Mouse (Mus musculus) heart, adult 2 months (tissue): ENCODE data around the gene Ranbp9. TPM values are rescaled to one million over a fixed set of nuclear protein-coding genes. Genes with fewer than 3 reads are reported as not detected.
"Not testable (repeated sequence)": the region's sequence is repeated elsewhere in the genome, so short reads cannot be mapped to it uniquely, and the experiment has no call there.

ENCODE experiments used
- DNase-seq, 2 experiments: peaks; one replicate each; pipeline ENCODE4 v3.0.0; 2021
- H3K27ac ChIP-seq: fragments of 200-600 bp; 2 replicates; pipeline ENCODE4 v1.8.1; 2022
- H3K27me3 ChIP-seq: fragments of 200-500 bp; 2 replicates; pipeline ENCODE4 v1.6.1; 2012; ENCODE audit warnings: mild to moderate bottlenecking, low read length, inconsistent platforms, mixed read lengths; ENCODE audit not compliant: control insufficient read depth, insufficient read depth
- H3K36me3 ChIP-seq: fragments of 200-500 bp; 2 replicates; pipeline ENCODE4 v1.6.1; 2012; ENCODE audit warnings: low read length, inconsistent platforms; ENCODE audit not compliant: control insufficient read depth, insufficient read depth
- H3K4me1 ChIP-seq: fragments of 200-500 bp; 2 replicates; pipeline ENCODE4 v1.6.1; 2011; ENCODE audit warnings: low read length; ENCODE audit not compliant: control insufficient read depth, insufficient read depth
- H3K4me3 ChIP-seq: fragments of 200-600 bp; 2 replicates; pipeline ENCODE4 v1.8.1; 2022
- H3K79me2 ChIP-seq: fragments of 200-500 bp; replicated peaks from 2 replicates; pipeline ENCODE4 v1.6.1; 2012; ENCODE audit warnings: mild to moderate bottlenecking, inconsistent platforms, low read length, moderate library complexity, mixed read lengths; ENCODE audit not compliant: control insufficient read depth, insufficient read depth
- H3K9ac ChIP-seq: fragments of 200-500 bp; 2 replicates; pipeline ENCODE4 v1.6.1; 2012; ENCODE audit warnings: low read depth, mild to moderate bottlenecking, control low read depth, inconsistent platforms, low read length, mixed read lengths
- CTCF ChIP-seq: fragments of 200-600 bp; IDR thresholded peaks from 2 replicates; pipeline ENCODE4 v1.8.1; 2022; ENCODE audit warnings: antibody characterized with exemption, mild to moderate bottlenecking, moderate library complexity
- EP300 ChIP-seq: fragments of 200-500 bp; IDR thresholded peaks from 2 replicates; pipeline ENCODE4 v1.6.1; 2011; ENCODE audit warnings: low read depth, low read length, control low read depth; ENCODE audit not compliant: insufficient read depth
- POLR2A ChIP-seq: fragments of 200-500 bp; IDR thresholded peaks from 2 replicates; pipeline ENCODE4 v1.6.1; 2011; ENCODE audit warnings: mild to moderate bottlenecking, low read depth, low read length, control low read depth; ENCODE audit not compliant: insufficient read depth
- WGBS: fragments of 180-500 bp; shearing (Covaris S2); methylation state at CpG from one replicate; pipeline ENCODE4 v1.1.7; 2018; 5-methylcytosine and 5-hydroxymethylcytosine counted together
- intact Hi-C: fragments of 180-260 bp; cut with DNase I; formaldehyde crosslinking; loops from one replicate; pipeline ENCODE4 v1.15.1; 2025
- polyA plus RNA-seq: library from polyadenylated mRNA; depleted of rRNA; stranded (reverse); fragments of >200 nt; gene quantifications from 2 replicates; pipeline ENCODE4 v1.2.3, GENCODE M21; 2012
- total RNA-seq, 2 experiments: library from RNA; stranded (reverse); gene quantifications; 2 replicates each; pipeline ENCODE4 v1.2.3; 2021

The Ranbp9 gene
- total and polyA plus RNA-seq, 3 experiments, result 16.1 to 44.2 (median 42.2) TPM

DNA sequence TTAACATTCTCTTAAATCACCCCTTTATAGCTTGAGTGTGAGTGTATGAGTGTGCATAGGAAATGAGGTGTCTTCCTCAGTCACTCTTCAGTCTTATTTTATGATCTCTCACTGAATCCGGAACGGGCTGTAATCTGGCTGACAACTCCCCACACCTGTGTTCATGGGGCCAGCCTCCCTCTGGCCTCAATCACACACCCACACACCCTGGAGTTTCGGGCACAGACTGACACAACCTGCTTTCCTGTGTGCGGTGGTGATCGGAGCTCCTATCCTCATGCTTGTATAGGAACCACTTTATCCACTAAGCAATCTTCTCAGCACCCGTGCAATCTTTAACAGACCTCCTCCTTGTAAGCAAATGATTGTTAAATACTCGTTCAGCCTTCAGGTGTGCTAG, 4.9 kb downstream of the Ranbp9 start:
- H3K9ac ChIP-seq, result no peak overlapping the region
- 75% methylated on average over 7 of the region's 7 CpGs for WGBS
- no peaks in the 10 kb centered on the region for H3K27me3 ChIP-seq
- peaks cover 26% of the 10 kb centered on the region for H3K4me1 ChIP-seq
- H3K36me3 ChIP-seq, result peaks cover 45% of the 10 kb centered on the region
- no peak for DNase-seq
- intact Hi-C loops, result no loop called here
- H3K79me2 ChIP-seq, result peaks cover 16% of the 10 kb centered on the region
- H3K27ac ChIP-seq, result no peak overlapping the region
- no peak overlapping the region for H3K4me3 ChIP-seq
- TF ChIP-seq POLR2A, result no peak
- no peak for TF ChIP-seq CTCF
- TF ChIP-seq EP300, result no peak

DNA sequence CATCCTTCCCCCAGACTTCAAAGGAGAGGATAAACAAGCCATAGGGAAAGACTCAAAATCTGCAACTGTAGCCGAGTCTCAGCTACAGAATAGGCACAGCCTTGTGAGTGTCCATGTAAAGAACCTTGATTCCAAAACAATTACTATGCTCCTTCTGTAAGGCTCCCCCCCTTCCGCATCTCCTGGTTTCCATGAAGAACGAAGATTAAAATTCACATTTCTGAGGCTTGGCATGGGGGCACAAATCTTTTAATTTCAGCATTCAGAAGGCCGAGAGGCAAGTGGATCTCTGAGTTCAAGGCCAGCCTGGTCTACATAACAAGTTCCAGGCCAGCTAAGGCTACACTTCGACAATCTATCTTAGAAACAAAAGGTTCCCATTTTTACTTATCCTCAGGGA, 6.4 kb downstream of the Ranbp9 start:
- Histone ChIP-seq H3K4me3 (no peak overlapping the region), H3K36me3 (peaks cover 48% of the 10 kb centered on the region), H3K27ac (no peak overlapping the region), H3K27me3 (no peaks in the 10 kb centered on the region), H3K79me2 (peaks cover 15% of the 10 kb centered on the region), H3K4me1 (peaks cover 28% of the 10 kb centered on the region), H3K9ac (no peak overlapping the region)
- TF ChIP-seq POLR2A, result no peak
- DNase-seq, result no peak
- WGBS, result 83% methylated on average over 5 of the region's 5 CpGs
- intact Hi-C loops, result loop anchor here (5.0 kb wide), 1 partner anchor 62 kb away; no protein-coding TSS in a partner anchor

DNA sequence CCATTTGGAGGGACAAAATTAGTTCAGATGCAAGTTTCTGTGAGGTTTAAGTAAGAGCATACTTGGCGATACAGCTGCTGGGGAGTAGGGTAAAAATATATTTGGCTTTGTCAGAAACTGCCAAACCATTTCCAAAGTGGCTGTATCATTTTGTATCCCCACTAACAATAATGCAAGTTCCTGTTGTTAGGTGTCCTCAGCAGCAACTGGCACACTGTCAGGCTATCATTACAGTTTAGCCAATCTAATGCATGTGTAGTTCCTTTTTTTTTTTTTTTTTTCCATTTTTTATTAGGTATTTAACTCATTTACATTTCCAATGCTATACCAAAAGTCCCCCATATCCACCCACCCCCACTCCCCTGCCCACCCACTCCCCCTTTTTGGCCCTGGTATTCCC, 9.2 kb downstream of the Ranbp9 start:
- not testable (repeated sequence) for H3K4me3 ChIP-seq, DNase-seq, H3K27ac ChIP-seq, H3K9ac ChIP-seq, H3K27me3 ChIP-seq
- Histone ChIP-seq H3K36me3 (peaks cover 36% of the 10 kb centered on the region), H3K4me1 (peaks cover 21% of the 10 kb centered on the region), H3K79me2 (peaks cover 12% of the 10 kb centered on the region)
- WGBS, result 47% methylated on average over 1 of the region's 1 CpGs
- intact Hi-C loops, result loop anchor here (5.0 kb wide), 1 partner anchor 60 kb away; no protein-coding TSS in a partner anchor

DNA sequence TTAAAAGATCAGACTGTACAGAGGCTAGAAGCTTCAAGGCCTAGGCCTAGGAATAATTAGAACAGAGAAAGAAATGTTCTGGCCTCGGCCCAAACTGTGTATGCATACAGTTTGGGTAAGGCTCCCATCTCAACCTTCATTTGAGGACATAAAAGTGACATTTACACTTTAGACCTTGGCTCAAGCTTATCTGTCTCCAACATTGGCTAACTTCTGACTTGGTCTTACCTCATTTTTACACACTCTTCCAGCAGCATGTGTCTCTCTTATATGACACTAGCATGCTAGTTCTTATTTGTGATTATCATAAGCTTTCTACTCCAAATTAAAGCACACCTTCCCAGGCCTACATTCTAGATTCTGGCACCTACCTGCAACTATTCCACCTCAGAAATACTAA, 11.5 kb downstream of the Ranbp9 start:
- WGBS, result 100% methylated on average over 1 of the region's 1 CpGs
- Histone ChIP-seq H3K36me3 (peaks cover 22% of the 10 kb centered on the region), H3K4me1 (peaks cover 14% of the 10 kb centered on the region), H3K27ac (no peak overlapping the region), H3K9ac (no peak overlapping the region), H3K4me3 (no peak overlapping the region), H3K27me3 (no peaks in the 10 kb centered on the region), H3K79me2 (peaks cover 10% of the 10 kb centered on the region)
- intact Hi-C loops, result loop anchor here (5.0 kb wide), 1 partner anchor 57 kb away; no protein-coding TSS in a partner anchor
- TF ChIP-seq POLR2A, result no peak
- no peak for DNase-seq

DNA sequence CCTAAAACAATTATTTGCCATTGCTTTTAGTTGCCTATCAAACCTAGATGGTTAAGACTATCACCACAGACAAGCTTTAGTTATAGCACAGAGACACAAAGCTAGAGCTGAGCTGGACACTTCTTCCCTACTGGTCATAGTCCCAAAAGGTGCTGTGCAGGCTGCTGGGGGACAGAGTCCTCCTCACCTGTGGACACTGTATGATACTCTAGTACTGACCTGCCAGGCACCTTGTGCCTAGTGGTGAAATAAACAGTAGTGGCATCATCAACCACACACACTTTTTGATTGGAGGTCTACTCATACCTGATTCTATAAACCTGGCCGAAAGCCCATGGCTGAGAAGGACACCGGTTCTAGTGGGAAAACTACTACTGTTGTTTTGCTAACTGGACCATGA, 16.5 kb downstream of the Ranbp9 start:
- 87% methylated on average over 2 of the region's 2 CpGs for WGBS
- intact Hi-C loops, result no loop called here

DNA sequence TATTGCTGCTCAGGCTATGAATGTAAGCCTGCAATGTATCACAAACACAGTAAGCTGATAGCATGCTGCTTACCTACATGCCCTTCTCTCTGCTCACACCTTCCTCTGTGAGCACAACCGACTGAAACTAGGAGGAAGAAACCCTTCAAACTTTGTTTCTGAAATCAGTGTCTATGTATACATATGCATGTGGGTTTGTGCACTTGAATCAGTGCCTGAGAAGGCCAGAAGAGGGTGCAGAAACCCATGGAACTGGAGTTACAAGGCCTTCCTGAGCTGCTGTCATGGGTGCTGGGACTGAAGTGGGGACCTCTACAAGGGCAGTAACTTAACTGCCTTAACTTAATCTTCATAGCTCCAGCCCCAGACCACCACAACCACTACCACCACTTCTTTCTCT, 23.9 kb downstream of the Ranbp9 start:
- Histone ChIP-seq H3K27ac (no peak overlapping the region), H3K4me3 (no peak overlapping the region), H3K36me3 (peaks cover 22% of the 10 kb centered on the region), H3K79me2 (peaks cover 4% of the 10 kb centered on the region; the same call in 1 of the 2 replicates), H3K27me3 (no peaks in the 10 kb centered on the region), H3K4me1 (peaks cover 12% of the 10 kb centered on the region), H3K9ac (no peak overlapping the region)
- DNase-seq, result no peak
- 53% methylated on average over 1 of the region's 1 CpGs for WGBS
- intact Hi-C loops, result no loop called here
- TF ChIP-seq EP300 (no peak), CTCF (0 out of 2 replicates have a peak, but pooled peaks have one; percentile 14), POLR2A (no peak)

More for the DNA sequence above, 16.5 kb downstream of the Ranbp9 start:
- Histone ChIP-seq H3K36me3 (peaks cover 8% of the 10 kb centered on the region), H3K4me1 (peaks cover 1% of the 10 kb centered on the region), H3K27ac (no peak overlapping the region), H3K79me2 (peaks cover 10% of the 10 kb centered on the region), H3K4me3 (no peak overlapping the region), H3K27me3 (no peaks in the 10 kb centered on the region), H3K9ac (no peak overlapping the region)
- TF ChIP-seq CTCF (no peak), EP300 (no peak), POLR2A (no peak)
- no peak for DNase-seq
